Comparison of ENCODE assay signal across 24 mouse cellular contexts in genomic region chr8:57330106-57330505, GRCm38 (mm10). TPM values are rescaled to one million over a fixed set of nuclear protein-coding genes. Genes with fewer than 3 reads are reported as not detected.
A peak's percentile ranks its signal among the peaks of the same experiment; 100 is the strongest.
DNase-seq lines count a peak whose midpoint lies in the region; ATAC-seq and TF ChIP-seq lines count a peak whose summit lies in the region.
"Had no signal": no experiment of that assay in that cellular context is flagged by ENCODE, and none has a peak within 500 bp of the region (broad histone marks: within the 10 kb centered on the region; RNA-seq: fewer than 3 reads in every experiment).

No protein-coding gene starts in this region.

- ATAC-seq in heart, embryonic 15.5 days (replicated peaks; ENCODE audit: insufficient number of reproducible peaks, insufficient read depth, low FRiP score, low read depth) = no peak
- ATAC-seq in stomach, embryonic 14.5 days (ENCODE audit: insufficient number of reproducible peaks, insufficient read depth, low FRiP score, low read depth) = no peak
- no peak for ATAC-seq in stomach, postnatal 0 days (ENCODE audit: low FRiP score, low TSS enrichment)
- ATAC-seq: midbrain, embryonic 13.5 days had no signal

- TF ChIP-seq EP300 in stomach, postnatal 0 days (optimal IDR thresholded peaks at IDR 0.05) = no peak

- peak overlapping the region; percentile 82 for H3K4me2 ChIP-seq in heart, embryonic 15.5 days
- H3K4me2 ChIP-seq in stomach, embryonic 14.5 days (replicated peaks; ENCODE audit: low read depth, low read length) = no peak overlapping the region
- H3K4me2 ChIP-seq in stomach, postnatal 0 days (replicated peaks; ENCODE audit: low read depth) = no peak overlapping the region
- H3K4me2 ChIP-seq: forebrain, embryonic 12.5 days; midbrain, embryonic 13.5 days; neural tube, embryonic 13.5 days had no signal

- H3K27ac ChIP-seq in heart, embryonic 15.5 days = peak overlapping the region; percentile 98
- peak overlapping the region; percentile 16; the same call in 1 of the 2 replicates for H3K27ac ChIP-seq in stomach, embryonic 14.5 days (ENCODE audit: low read length)
- H3K27ac ChIP-seq in stomach, postnatal 0 days (replicated peaks) = no peak overlapping the region
- H3K27ac ChIP-seq: forebrain, embryonic 12.5 days; layer of hippocampus, adult 2 months; liver, embryonic 14.5 days; midbrain, embryonic 13.5 days; neural tube, embryonic 13.5 days had no signal

- no peak overlapping the region for H3K9ac ChIP-seq in heart, embryonic 15.5 days
- no peak overlapping the region for H3K9ac ChIP-seq in stomach, embryonic 14.5 days (replicated peaks; ENCODE audit: low read depth, low read length)
- no peak overlapping the region for H3K9ac ChIP-seq in stomach, postnatal 0 days (ENCODE audit: low read length)
- H3K9ac ChIP-seq: forebrain, embryonic 12.5 days; liver, embryonic 14.5 days; midbrain, embryonic 13.5 days; neural tube, embryonic 13.5 days had no signal

- H3K4me1 ChIP-seq in heart, embryonic 15.5 days (replicated peaks) = peaks cover 38% of the 10 kb centered on the region
- peaks cover 9% of the 10 kb centered on the region; the same call in 1 of the 2 replicates for H3K4me1 ChIP-seq in stomach, embryonic 14.5 days (ENCODE audit: control insufficient read depth, insufficient read depth, low read length)
- H3K4me1 ChIP-seq in stomach, postnatal 0 days (replicated peaks; ENCODE audit: control insufficient read depth, insufficient read depth) = no peaks in the 10 kb centered on the region

- H3K9me3 ChIP-seq in heart, embryonic 15.5 days (replicated peaks) = no peaks in the 10 kb centered on the region
- H3K9me3 ChIP-seq in stomach, embryonic 14.5 days (ENCODE audit: control insufficient read depth, low read depth, low read length) = no peaks in the 10 kb centered on the region
- no peaks in the 10 kb centered on the region for H3K9me3 ChIP-seq in stomach, postnatal 0 days (ENCODE audit: control insufficient read depth, low read length)
- H3K9me3 ChIP-seq: forebrain, embryonic 12.5 days; G1E; midbrain, embryonic 13.5 days; neural tube, embryonic 13.5 days had no signal

- H3K36me3 ChIP-seq in heart, embryonic 15.5 days = no peaks in the 10 kb centered on the region
- no peaks in the 10 kb centered on the region; the same call in 1 of the 2 replicates for H3K36me3 ChIP-seq in stomach, embryonic 14.5 days (ENCODE audit: control insufficient read depth, insufficient read depth, low read length)
- H3K36me3 ChIP-seq in stomach, postnatal 0 days (ENCODE audit: control insufficient read depth, insufficient read depth, low read length) = no peaks in the 10 kb centered on the region; the same call in 1 of the 2 replicates
- H3K36me3 ChIP-seq: forebrain, embryonic 12.5 days; G1E; midbrain, embryonic 13.5 days; neural tube, embryonic 13.5 days had no signal

- no peak for TF ChIP-seq CTCF in stomach, postnatal 0 days (IDR thresholded peaks at IDR 0.05; ENCODE audit: low read depth)

- H3K4me3 ChIP-seq in heart, embryonic 15.5 days = no peak overlapping the region
- H3K4me3 ChIP-seq in stomach, embryonic 14.5 days (ENCODE audit: low read depth, low read length) = no peak overlapping the region
- H3K4me3 ChIP-seq in stomach, postnatal 0 days (ENCODE audit: low read depth, low read length) = no peak overlapping the region
- H3K4me3 ChIP-seq: forebrain, embryonic 12.5 days; layer of hippocampus, adult 2 months; midbrain, embryonic 13.5 days; neural tube, embryonic 13.5 days had no signal

- peaks cover 3% of the 10 kb centered on the region; the same call in 1 of the 2 replicates for H3K27me3 ChIP-seq in heart, embryonic 15.5 days
- H3K27me3 ChIP-seq in stomach, embryonic 14.5 days (ENCODE audit: control insufficient read depth, insufficient read depth, low read length) = peaks cover 18% of the 10 kb centered on the region
- peaks cover 9% of the 10 kb centered on the region; the same call in 1 of the 2 replicates for H3K27me3 ChIP-seq in stomach, postnatal 0 days (ENCODE audit: control insufficient read depth, insufficient read depth, low read length)

- WGBS in heart, embryonic 15.5 days = 37% methylated on average over 2 of the region's 2 CpGs
- WGBS in stomach, embryonic 14.5 days = 55% methylated on average over 2 of the region's 2 CpGs
- WGBS in stomach, postnatal 0 days = 55% methylated on average over 2 of the region's 2 CpGs

- peak; percentile 83 for DNase-seq in heart, adult 11 months
- no peak for DNase-seq in heart, postnatal 4 days
- no peak for DNase-seq in heart, adult 8-10 months (ENCODE audit: low spot score)
- DNase-seq in stomach, postnatal 0 days (ENCODE audit: low spot score) = no peak
- no peak for DNase-seq in Muller cell, postnatal 12 days (ENCODE audit: inconsistent ontology term)
- no peak for DNase-seq in adrenal gland, adult 18-20 months (ENCODE audit: low spot score in 2 of 2)
- DNase-seq: adrenal gland, postnatal 36 days; cerebellum, adult 18-20 months; cerebellum, postnatal 36 days; gastrocnemius, postnatal 10 days; kidney, adult 2 months; kidney, postnatal 10 days; layer of hippocampus, postnatal 36 days; thymus, postnatal 4 days had no signal

RNA-seq across cellular contexts. Expression of gene Hand2, which starts 9.3 kb away (rescaled TPM):
- 10 to 100 TPM; 62.1 to 69.6 TPM for total RNA-seq in heart, postnatal 4 days (2021)
- polyA plus RNA-seq in heart, embryonic 15.5 days (2015; fragmentation: Nextera tagmentation; extraction: Ambion mirVana) = 8.7 and 11.8 TPM in 2 replicates
- 10 to 100 TPM; 43.0 to 58.5 (median 52.6) TPM for total RNA-seq in heart, adult 8-10 months (2022)
- 17.7 and 18.3 TPM in 2 replicates for polyA plus RNA-seq in stomach, embryonic 14.5 days (2014; fragmentation: Nextera tagmentation; extraction: Ambion mirVana)
- polyA plus RNA-seq in stomach, postnatal 0 days (2015; fragmentation: Nextera tagmentation; extraction: Ambion mirVana) = 6.8 and 7.7 TPM in 2 replicates
- 10 to 100 TPM; 33.9 to 39.7 TPM for total RNA-seq in adrenal gland, adult 18-20 months (2021)
- total RNA-seq: G1E; hematopoietic stem cell, adult 5-6 weeks; layer of hippocampus, adult 2 months; layer of hippocampus, postnatal 36 days; left cerebral cortex, postnatal 14 days had no signal
- polyA plus RNA-seq: forebrain, embryonic 12.5 days; G1E; midbrain, embryonic 13.5 days had no signal
